Mouse (Mus musculus) retina, embryonic 14.5 days (tissue): ENCODE measurements around the gene Hhex.

Experiments used
- DNase-seq: peaks from one replicate; pipeline ENCODE4 v3.0.0-alpha.2; 2015; ENCODE audit warnings: low spot score

Gene Hhex

GRCm38 (mm10) chr19:37434263-37434951 is at the start of gene Hhex:
TSS of gene Hhex (plus strand) at chr19:37434810.
- DNase-seq = peak; percentile 50

GRCm38 (mm10) chr19:37386126-37386525 is 48.5 kb upstream of the Hhex start:
- no peak for DNase-seq

GRCm38 (mm10) chr19:37391869-37392268 is 42.7 kb upstream of the Hhex start:
- DNase-seq = no peak

GRCm38 (mm10) chr19:37396279-37396678 is 38.3 kb upstream of the Hhex start:
- no peak for DNase-seq

GRCm38 (mm10) chr19:37400936-37401335 is 33.7 kb upstream of the Hhex start:
- DNase-seq = no peak

GRCm38 (mm10) chr19:37418294-37418693 is 16.3 kb upstream of the Hhex start:
- peak; percentile 62 for DNase-seq

GRCm38 (mm10) chr19:37419613-37420012 is 15.0 kb upstream of the Hhex start:
- peak; percentile 81 for DNase-seq

- DNase-seq = no peak
Measured at GRCm38 (mm10) chr19:37428589-37428988, 6.0 kb upstream of the Hhex start.

- DNase-seq = no peak
Measured at GRCm38 (mm10) chr19:37431139-37431756, 3.4 kb upstream of the Hhex start.

- DNase-seq = peak; percentile 8
Measured at GRCm38 (mm10) chr19:37432868-37433570, 1.6 kb upstream of the Hhex start.

GRCm38 (mm10) chr19:37433895-37434262 is 731 bp upstream of the Hhex start:
- peak; percentile 44 for DNase-seq

GRCm38 (mm10) chr19:37435041-37435852 is 637 bp downstream of the Hhex start:
- DNase-seq = peak; percentile 31

GRCm38 (mm10) chr19:37435853-37436174 is 1.2 kb downstream of the Hhex start:
- DNase-seq = no peak

- peak; percentile 23 for DNase-seq
Measured at GRCm38 (mm10) chr19:37436514-37437288, 2.1 kb downstream of the Hhex start.

GRCm38 (mm10) chr19:37437289-37437606 is 2.6 kb downstream of the Hhex start:
- DNase-seq = peak; percentile 12

- DNase-seq = no peak
Measured at GRCm38 (mm10) chr19:37440181-37440580, 5.6 kb downstream of the Hhex start.

- no peak for DNase-seq
Measured at GRCm38 (mm10) chr19:37440708-37441475, 6.3 kb downstream of the Hhex start.

- no peak for DNase-seq
Measured at GRCm38 (mm10) chr19:37442524-37443286, 8.1 kb downstream of the Hhex start.

- DNase-seq = no peak
Measured at GRCm38 (mm10) chr19:37443631-37444140, 9.1 kb downstream of the Hhex start.

GRCm38 (mm10) chr19:37448212-37448611 is 13.6 kb downstream of the Hhex start:
- no peak for DNase-seq
